Mouse (Mus musculus) testis, adult 2 months (tissue): ENCODE data around the gene Stk11ip. TPM values are rescaled to one million over a fixed set of nuclear protein-coding genes. Genes with fewer than 3 reads are reported as not detected.

Experiments used
- H3K27ac ChIP-seq: fragments of 200-500 bp; 2 replicates; pipeline ENCODE4 v1.5.1; 2012; ENCODE audit warnings: low read depth, low read length; ENCODE audit not compliant: control insufficient read depth, insufficient read depth
- H3K27me3 ChIP-seq: fragments of 200-500 bp; 2 replicates; pipeline ENCODE4 v1.6.1; 2012; ENCODE audit warnings: mild to moderate bottlenecking, low read length, moderate library complexity; ENCODE audit not compliant: control insufficient read depth, insufficient read depth
- H3K36me3 ChIP-seq: fragments of 200-500 bp; 2 replicates; pipeline ENCODE4 v1.6.1; 2012; ENCODE audit warnings: mild to moderate bottlenecking, low read length; ENCODE audit not compliant: control insufficient read depth, insufficient read depth
- H3K4me1 ChIP-seq: fragments of 200-500 bp; 2 replicates; pipeline ENCODE4 v1.6.1; 2012; ENCODE audit warnings: low read length; ENCODE audit not compliant: control insufficient read depth, insufficient read depth
- H3K4me3 ChIP-seq: fragments of 200-500 bp; 2 replicates; pipeline ENCODE4 v1.5.1; 2012; ENCODE audit warnings: low read depth, mild to moderate bottlenecking, low read length, moderate library complexity, mixed read lengths; ENCODE audit not compliant: control insufficient read depth
- CTCF ChIP-seq: fragments of 200-500 bp; IDR thresholded peaks from 2 replicates; pipeline ENCODE4 v1.5.1; 2012; ENCODE audit warnings: low read depth, mild to moderate bottlenecking, inconsistent platforms, low read length, moderate library complexity; ENCODE audit not compliant: control insufficient read depth, insufficient read depth, insufficient replicate concordance
- POLR2A ChIP-seq: fragments of 200-500 bp; IDR thresholded peaks from 2 replicates; pipeline ENCODE4 v1.6.1; 2012; ENCODE audit warnings: low read depth, mild to moderate bottlenecking, inconsistent platforms, low read length, moderate library complexity; ENCODE audit not compliant: control insufficient read depth
- polyA plus RNA-seq: library from polyadenylated mRNA; depleted of rRNA; stranded (reverse); fragments of >200 nt; gene quantifications from 2 replicates; pipeline ENCODE4 v1.2.3, GENCODE M21; 2012

The Stk11ip gene
- polyA plus RNA-seq, 1 experiment = 24.2 TPM

- no peak overlapping the region for H3K4me3 ChIP-seq
- no peaks in the 10 kb centered on the region for H3K36me3 ChIP-seq
- no peaks in the 10 kb centered on the region for H3K27me3 ChIP-seq
- no peaks in the 10 kb centered on the region for H3K4me1 ChIP-seq
- no peak overlapping the region for H3K27ac ChIP-seq
- TF ChIP-seq CTCF (peak; percentile 21; the same call in 1 of the 2 replicates), POLR2A (no peak)
Measured at GRCm38 (mm10) chr1:75494878-75495548, 26.3 kb upstream of the Stk11ip start.

GRCm38 (mm10) chr1:75498897-75499296, 22.4 kb upstream of the Stk11ip start:
- H3K27me3 ChIP-seq = no peaks in the 10 kb centered on the region
- no peak overlapping the region for H3K4me3 ChIP-seq
- no peak overlapping the region for H3K27ac ChIP-seq
- H3K36me3 ChIP-seq = no peaks in the 10 kb centered on the region
- TF ChIP-seq CTCF (no peak), POLR2A (no peak)
- peaks cover 10% of the 10 kb centered on the region for H3K4me1 ChIP-seq

GRCm38 (mm10) chr1:75499441-75499840, 21.9 kb upstream of the Stk11ip start:
- no peaks in the 10 kb centered on the region for H3K36me3 ChIP-seq
- H3K27ac ChIP-seq = no peak overlapping the region
- H3K27me3 ChIP-seq = no peaks in the 10 kb centered on the region
- peaks cover 10% of the 10 kb centered on the region for H3K4me1 ChIP-seq
- H3K4me3 ChIP-seq = no peak overlapping the region
- TF ChIP-seq POLR2A = no peak
- TF ChIP-seq CTCF = peak; percentile 5; the same call in 1 of the 2 replicates

- Histone ChIP-seq H3K27me3 (no peaks in the 10 kb centered on the region), H3K27ac (no peak overlapping the region), H3K36me3 (no peaks in the 10 kb centered on the region), H3K4me3 (no peak overlapping the region), H3K4me1 (peaks cover 30% of the 10 kb centered on the region)
- TF ChIP-seq POLR2A (no peak), CTCF (no peak)
Measured at GRCm38 (mm10) chr1:75501905-75502304, 19.4 kb upstream of the Stk11ip start.

- peaks cover 32% of the 10 kb centered on the region for H3K4me1 ChIP-seq
Measured at GRCm38 (mm10) chr1:75502945-75503650, 18.2 kb upstream of the Stk11ip start.

GRCm38 (mm10) chr1:75503651-75503980, 17.7 kb upstream of the Stk11ip start:
- Histone ChIP-seq H3K27me3 (no peaks in the 10 kb centered on the region), H3K27ac (no peak overlapping the region), H3K4me3 (peak overlapping the region; percentile 47), H3K4me1 (peaks cover 32% of the 10 kb centered on the region), H3K36me3 (no peaks in the 10 kb centered on the region)
- TF ChIP-seq CTCF = no peak
- no peak for TF ChIP-seq POLR2A

More at GRCm38 (mm10) chr1:75502945-75503650, 18.2 kb upstream of the Stk11ip start:
- Histone ChIP-seq H3K36me3 (no peaks in the 10 kb centered on the region), H3K27ac (no peak overlapping the region), H3K4me3 (peak overlapping the region; percentile 47), H3K27me3 (no peaks in the 10 kb centered on the region)
- TF ChIP-seq CTCF (no peak), POLR2A (no peak)

- H3K27ac ChIP-seq = no peak overlapping the region
- no peak for TF ChIP-seq POLR2A
- TF ChIP-seq CTCF = no peak
- H3K4me3 ChIP-seq = no peak overlapping the region
- H3K27me3 ChIP-seq = no peaks in the 10 kb centered on the region
- peaks cover 32% of the 10 kb centered on the region for H3K4me1 ChIP-seq
- H3K36me3 ChIP-seq = no peaks in the 10 kb centered on the region
Measured at GRCm38 (mm10) chr1:75504256-75505045, 16.9 kb upstream of the Stk11ip start.
